Mouse (Mus musculus) effector memory CD4-positive, alpha-beta T cell, adult 7 months (primary cell): ENCODE measurements around the gene Fbxw25. TPM values are rescaled to one million over a fixed set of nuclear protein-coding genes. Genes with fewer than 3 reads are reported as not detected.

Experiments
- polyA plus RNA-seq: library from polyadenylated mRNA; unstranded; fragments of 100-300 nt; shearing (Covaris generic); gene quantifications from one replicate; pipeline ENCODE4 v1.2.1, GENCODE M21; 2017

Fbxw25 gene
- not detected for polyA plus RNA-seq

DNA sequence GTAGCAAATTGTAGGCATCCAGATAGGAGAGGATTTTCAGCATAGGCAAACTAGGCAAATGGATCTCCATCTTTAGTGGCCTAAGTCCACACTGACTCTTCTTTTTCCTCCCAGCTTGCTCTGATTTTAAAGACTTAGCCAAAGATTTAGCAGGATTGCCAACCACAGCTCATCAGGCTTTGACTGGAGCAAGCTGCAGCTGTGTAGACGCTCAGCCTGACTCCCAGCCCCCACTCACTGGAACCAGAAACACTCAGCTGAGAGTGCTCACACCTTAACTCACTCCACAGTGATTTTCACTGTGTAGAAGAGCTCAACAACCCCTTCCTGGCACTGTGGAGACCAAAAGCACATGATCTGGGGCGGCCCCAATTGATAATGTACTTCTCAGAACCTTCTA lies at the start of gene Fbxw25:
Gene Fbxw25 (minus strand): TSS at position 101 of the 400 bp plus-strand sequence.

DNA sequence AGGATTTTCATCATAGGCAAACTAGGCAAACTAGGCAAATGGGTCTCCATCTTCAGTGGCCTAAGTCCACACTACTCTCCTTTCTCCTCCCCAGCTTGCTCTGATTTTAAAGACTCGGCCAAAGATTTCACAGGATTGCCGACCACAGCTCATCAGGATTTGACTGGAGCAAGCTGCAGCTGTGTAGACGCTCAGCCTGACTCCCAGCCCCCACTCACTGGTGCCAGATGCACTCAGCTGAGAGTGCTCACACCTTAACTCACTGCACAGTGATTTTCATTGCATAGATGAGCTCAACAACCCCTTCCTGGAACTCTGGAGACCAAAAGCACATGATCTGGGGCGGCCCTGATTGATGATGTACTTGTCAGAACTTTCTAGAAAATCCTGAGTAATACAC lies 38.1 kb upstream of the Fbxw25 start, which contains the start of gene Fbxw18:
Gene Fbxw18 (minus strand): TSS at position 101 of the 400 bp plus-strand sequence.

DNA sequence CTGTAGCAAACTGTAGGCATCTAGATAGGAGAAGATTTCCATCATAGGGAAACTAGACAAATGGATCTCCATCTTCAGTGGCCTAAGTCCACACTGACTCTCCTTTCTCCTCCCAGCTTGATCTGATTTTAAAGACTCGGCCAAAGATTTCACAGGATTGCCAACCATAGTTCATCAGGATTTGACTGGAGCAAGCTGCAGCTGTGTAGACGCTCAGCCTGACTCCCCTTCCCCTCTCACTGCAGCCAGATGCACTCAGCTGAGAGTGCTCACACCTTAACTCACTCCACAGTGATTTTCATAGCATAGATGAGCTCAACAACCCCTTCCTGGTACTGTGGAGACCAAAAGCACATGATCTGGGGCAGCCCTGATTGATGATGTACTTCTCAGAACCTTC lies 38.5 kb downstream of the Fbxw25 start, which contains the start of gene Fbxw24:
Gene Fbxw24 (minus strand): TSS at position 101 of the 400 bp plus-strand sequence.

Other genes starting within 250 kb of the Fbxw25 start
- not detected for gene Fbxw16, start 215.5 kb downstream of the Fbxw25 start, polyA plus RNA-seq
- not detected for gene Fbxw19, start 168.8 kb downstream of the Fbxw25 start, polyA plus RNA-seq
- not detected for gene Fbxw15, start 96.4 kb downstream of the Fbxw25 start, polyA plus RNA-seq
- not detected for gene Fbxw24, start 38.6 kb downstream of the Fbxw25 start, polyA plus RNA-seq
- not detected for gene Fbxw18, start 38.0 kb upstream of the Fbxw25 start, polyA plus RNA-seq
- not detected for gene Fbxw26, start 81.4 kb upstream of the Fbxw25 start, polyA plus RNA-seq
- gene Fbxw27, start 126.0 kb upstream of the Fbxw25 start, polyA plus RNA-seq = not detected
- 0.62 TPM for gene Spink8, start 147.6 kb upstream of the Fbxw25 start, polyA plus RNA-seq
- gene Nme6, start 168.1 kb upstream of the Fbxw25 start, polyA plus RNA-seq = 10.0 TPM
- gene Camp, start 185.0 kb upstream of the Fbxw25 start, polyA plus RNA-seq = not detected
- 4.8 TPM for gene Cdc25a, start 210.9 kb upstream of the Fbxw25 start, polyA plus RNA-seq